Mouse (Mus musculus) intestine, postnatal 0 days (tissue): ENCODE results near the gene Gria4. TPM values are rescaled to one million over a fixed set of nuclear protein-coding genes. Genes with fewer than 3 reads are reported as not detected.
"Not testable (repeated sequence)": the region's sequence is repeated elsewhere in the genome, so short reads cannot be mapped to it uniquely, and the experiment has no call there.

Experiments used
- ATAC-seq: fragments of 200-750 bp; cut with Nextera tagmentation; 2 replicates; pipeline ENCODE4 v1.8.0; 2017; ENCODE audit warnings: mild to moderate bottlenecking, moderate TSS enrichment, moderate library complexity
- H3K27ac ChIP-seq: fragments of 300-500 bp; sonication (generic); 2 replicates; pipeline ENCODE4 v1.5.1; 2014; ENCODE audit warnings: mild to moderate bottlenecking, low read depth, low read length, moderate library complexity
- H3K27me3 ChIP-seq: fragments of 300-500 bp; sonication (generic); replicated peaks from 2 replicates; pipeline ENCODE4 v1.6.1; 2014; ENCODE audit warnings: low read length, mixed read lengths; ENCODE audit not compliant: control insufficient read depth, insufficient read depth
- H3K36me3 ChIP-seq: fragments of 300-500 bp; sonication (generic); 2 replicates; pipeline ENCODE4 v1.6.1; 2014; ENCODE audit warnings: mild to moderate bottlenecking, moderate library complexity; ENCODE audit not compliant: control insufficient read depth, insufficient read depth
- H3K4me1 ChIP-seq: fragments of 300-500 bp; sonication (generic); replicated peaks from 2 replicates; pipeline ENCODE4 v1.6.1; 2014; ENCODE audit warnings: antibody characterized with exemption, low read length, mixed read lengths; ENCODE audit not compliant: control insufficient read depth, insufficient read depth
- H3K4me2 ChIP-seq: fragments of 300-500 bp; sonication (generic); replicated peaks from 2 replicates; pipeline ENCODE4 v1.6.1; 2014; ENCODE audit warnings: low read depth, mild to moderate bottlenecking, moderate library complexity
- H3K4me3 ChIP-seq: fragments of 300-500 bp; sonication (generic); 2 replicates; pipeline ENCODE4 v1.5.1; 2014; ENCODE audit warnings: low read depth, low read length
- H3K9ac ChIP-seq: fragments of 300-500 bp; sonication (generic); 2 replicates; pipeline ENCODE4 v1.6.1; 2014; ENCODE audit warnings: mild to moderate bottlenecking, low read depth, low read length
- H3K9me3 ChIP-seq: fragments of 300-500 bp; sonication (generic); 2 replicates; pipeline ENCODE4 v1.6.1; 2016; ENCODE audit warnings: mixed run types; ENCODE audit not compliant: control insufficient read depth
- CTCF ChIP-seq: sonication (generic); IDR thresholded peaks from 2 replicates; pipeline ENCODE4 v1.5.1; 2016; ENCODE audit warnings: low read depth, mild to moderate bottlenecking, control low read depth, antibody characterized with exemption, moderate library complexity
- WGBS: fragments of 180-500 bp; shearing (Covaris S2); extraction: QIAGEN DNeasy Blood & Tissue Kit; methylation state at CpG from one replicate; pipeline ENCODE4 v1.1.7; 2014; 5-methylcytosine and 5-hydroxymethylcytosine counted together
- polyA plus RNA-seq: library from polyadenylated mRNA; unstranded; fragments of >200 nt; fragmentation: Nextera tagmentation; extraction: Ambion mirVana; gene quantifications from 2 replicates; pipeline ENCODE4 v1.2.1, GENCODE M21; 2015

The Gria4 gene
- polyA plus RNA-seq, 1 experiment from 2014 or later = 1.3 TPM

DNA sequence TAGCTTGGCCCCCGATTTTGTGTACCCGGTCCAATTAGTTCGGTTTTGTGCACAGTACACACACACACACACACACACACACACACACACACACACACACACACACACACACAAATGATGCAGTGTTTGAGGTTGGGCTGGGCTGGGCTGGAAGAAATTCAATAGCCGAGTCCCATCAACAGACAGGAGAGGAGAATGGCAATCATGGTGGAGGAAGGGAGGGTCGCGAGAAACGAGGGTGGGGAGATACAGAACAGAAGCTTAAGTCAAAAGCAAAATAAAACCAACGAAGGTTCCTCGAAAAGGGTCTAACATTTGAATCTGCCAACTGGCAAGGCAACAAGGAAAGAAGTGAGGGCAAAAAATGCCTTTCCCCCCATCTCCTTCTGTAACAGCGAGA is 1.6 kb downstream of the Gria4 start:
- TF ChIP-seq CTCF = no peak

DNA sequence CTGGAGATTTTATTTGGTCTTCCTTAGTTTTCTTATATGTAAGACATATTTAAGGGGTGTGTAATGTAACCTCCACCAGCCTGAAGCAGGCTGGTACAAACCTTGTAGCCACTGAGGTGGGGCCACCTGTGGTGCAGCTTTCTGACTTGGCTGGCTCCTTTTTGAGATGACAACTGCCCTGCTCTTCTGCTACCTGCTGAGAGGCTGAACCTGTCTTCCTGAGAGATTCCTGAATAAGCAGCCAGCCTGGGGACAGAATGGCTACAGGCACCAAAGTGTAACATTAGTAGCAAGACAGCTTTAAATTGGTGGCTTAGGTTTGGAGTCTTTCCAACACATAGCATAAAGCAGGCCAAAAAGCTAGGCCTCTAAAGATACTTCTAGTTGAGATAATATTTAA is 46.6 kb downstream of the Gria4 start:
- H3K4me3 ChIP-seq, H3K9me3 ChIP-seq, ATAC-seq, H3K9ac ChIP-seq, H3K36me3 ChIP-seq, H3K27ac ChIP-seq, H3K4me2 ChIP-seq, H3K27me3 ChIP-seq, H3K4me1 ChIP-seq: not testable (repeated sequence)

More for the DNA sequence above, 1.6 kb downstream of the Gria4 start:
- H3K4me1 ChIP-seq = no peaks in the 10 kb centered on the region
- no peak overlapping the region; the same call in 1 of the 2 replicates for H3K4me2 ChIP-seq
- ATAC-seq = no peak
- no peaks in the 10 kb centered on the region for H3K9me3 ChIP-seq
- H3K36me3 ChIP-seq = no peaks in the 10 kb centered on the region
- peak overlapping the region; percentile 16; the same call in 1 of the 2 replicates for H3K4me3 ChIP-seq
- 35% methylated on average over 10 of the region's 10 CpGs for WGBS
- no peak overlapping the region for H3K9ac ChIP-seq
- H3K27ac ChIP-seq = no peak overlapping the region
- H3K27me3 ChIP-seq = peaks cover 8% of the 10 kb centered on the region; the same call in 1 of the 2 replicates

DNA sequence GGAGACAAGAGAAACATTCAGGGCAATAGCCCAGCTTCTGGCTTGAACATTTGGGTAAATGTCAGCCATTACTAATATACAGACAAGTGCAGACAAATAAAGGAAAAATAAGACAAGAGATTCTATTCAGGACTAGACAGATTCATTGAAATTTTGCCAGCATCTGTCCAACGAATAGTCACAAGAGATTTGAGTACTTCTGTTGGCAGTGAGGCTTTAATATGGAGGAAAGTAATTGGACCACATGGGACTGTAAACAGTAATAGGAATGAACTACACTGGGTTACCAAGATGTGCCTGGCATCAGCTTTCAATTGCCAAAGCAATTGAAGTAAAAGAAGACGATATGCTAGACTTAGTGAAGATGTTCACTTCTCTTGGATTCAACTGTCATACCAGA is 81.9 kb downstream of the Gria4 start:
- Histone ChIP-seq H3K4me2 (no peak overlapping the region), H3K4me1 (no peaks in the 10 kb centered on the region), H3K9me3 (no peaks in the 10 kb centered on the region), H3K27me3 (no peaks in the 10 kb centered on the region), H3K36me3 (no peaks in the 10 kb centered on the region), H3K27ac (no peak overlapping the region), H3K9ac (no peak overlapping the region), H3K4me3 (no peak overlapping the region)
- TF ChIP-seq CTCF = no peak
- ATAC-seq = no peak
- 77% methylated on average over 2 of the region's 2 CpGs for WGBS

DNA sequence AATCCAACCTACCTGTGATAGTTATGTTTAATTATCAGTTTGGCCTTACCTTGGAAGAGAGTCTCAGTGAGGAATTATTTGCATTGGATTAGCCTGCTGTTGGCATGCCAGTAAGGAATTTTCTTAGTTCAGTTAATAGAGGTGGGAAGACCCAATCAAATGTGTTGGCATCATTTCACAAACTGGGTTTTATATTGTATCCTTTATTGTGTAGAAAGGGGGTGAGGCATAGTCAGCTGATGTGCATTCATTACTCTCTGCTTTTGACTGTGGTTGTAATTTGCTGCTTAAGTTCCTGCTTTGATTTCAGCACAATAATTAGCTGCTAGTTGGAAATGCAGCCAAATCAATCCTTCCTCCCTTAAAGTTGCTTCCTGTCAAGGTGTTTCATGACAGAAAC is 83.7 kb downstream of the Gria4 start:
- Histone ChIP-seq H3K36me3 (no peaks in the 10 kb centered on the region), H3K9ac (no peak overlapping the region), H3K27me3 (no peaks in the 10 kb centered on the region), H3K4me2 (no peak overlapping the region), H3K27ac (no peak overlapping the region), H3K9me3 (no peaks in the 10 kb centered on the region), H3K4me3 (no peak overlapping the region), H3K4me1 (no peaks in the 10 kb centered on the region)
- no peak for ATAC-seq
- TF ChIP-seq CTCF = no peak

DNA sequence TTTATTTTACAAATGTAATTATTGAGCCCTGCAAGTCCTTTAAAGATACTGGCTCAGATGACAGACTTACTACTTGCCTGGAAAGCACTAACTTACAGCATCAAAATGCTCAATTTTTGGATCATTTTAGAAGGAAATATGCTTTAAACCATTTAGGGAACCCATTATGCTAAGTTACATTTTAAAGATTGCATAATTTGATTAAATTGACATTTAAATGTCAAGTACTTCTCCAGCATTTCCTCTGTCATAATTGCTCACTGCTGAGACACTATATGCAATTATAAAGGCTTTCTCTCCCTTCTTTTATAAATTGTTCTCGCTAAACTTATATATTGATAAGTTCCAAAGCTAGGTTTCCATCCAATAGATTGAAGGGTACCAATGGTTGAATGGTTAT is 108.9 kb downstream of the Gria4 start:
- no peak overlapping the region for H3K4me2 ChIP-seq
- ATAC-seq = no peak
- H3K4me1 ChIP-seq = no peaks in the 10 kb centered on the region
- H3K9me3 ChIP-seq = no peaks in the 10 kb centered on the region
- no peaks in the 10 kb centered on the region for H3K27me3 ChIP-seq
- no peak overlapping the region for H3K9ac ChIP-seq
- TF ChIP-seq CTCF = no peak
- H3K27ac ChIP-seq = no peak overlapping the region
- 78% methylated on average over 1 of the region's 1 CpGs for WGBS
- H3K4me3 ChIP-seq = no peak overlapping the region
- no peaks in the 10 kb centered on the region for H3K36me3 ChIP-seq

DNA sequence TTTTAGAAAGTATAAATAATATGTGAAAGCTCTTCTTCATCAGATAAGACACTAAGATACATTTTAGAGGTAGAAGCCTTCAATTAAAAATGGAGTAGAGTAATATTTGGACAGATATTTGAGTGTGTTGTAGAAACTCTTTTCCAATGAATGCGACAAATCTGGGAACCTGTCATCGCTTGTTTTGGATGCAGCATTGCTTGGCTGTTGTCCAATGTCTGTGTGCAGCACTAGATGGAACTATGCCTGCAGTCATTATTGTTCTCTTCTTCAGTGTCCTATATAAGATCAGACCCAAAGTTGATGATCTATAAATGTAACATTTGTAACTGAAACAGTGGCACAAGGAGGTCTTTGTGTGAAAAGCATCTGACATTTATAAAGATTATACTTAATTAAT is 115.8 kb downstream of the Gria4 start:
- H3K4me3 ChIP-seq = no peak overlapping the region
- H3K4me1 ChIP-seq = no peaks in the 10 kb centered on the region
- no peaks in the 10 kb centered on the region for H3K36me3 ChIP-seq
- ATAC-seq = no peak
- no peaks in the 10 kb centered on the region for H3K27me3 ChIP-seq
- no peak overlapping the region for H3K4me2 ChIP-seq
- no peak overlapping the region for H3K27ac ChIP-seq
- WGBS = 79% methylated on average over 2 of the region's 2 CpGs
- no peak overlapping the region for H3K9ac ChIP-seq
- TF ChIP-seq CTCF = no peak
- H3K9me3 ChIP-seq = no peaks in the 10 kb centered on the region

DNA sequence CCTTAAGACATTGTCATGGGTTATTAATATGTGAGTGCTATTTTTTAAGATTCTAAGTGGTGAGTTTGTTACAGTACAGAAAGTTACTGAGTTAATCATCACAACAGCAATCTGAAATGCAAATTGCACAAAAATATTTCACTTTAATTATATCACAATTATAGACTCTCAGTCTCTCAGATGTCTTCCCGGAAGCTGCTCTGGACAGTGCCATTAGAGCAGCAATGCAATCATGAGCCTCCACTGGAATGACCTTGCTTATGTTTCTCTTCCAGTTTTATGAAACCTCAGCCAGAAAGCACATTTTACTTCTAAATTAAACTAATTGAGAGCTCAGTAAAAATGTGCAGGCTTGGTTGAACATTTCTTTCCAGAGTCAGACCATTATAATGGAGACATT is 116.9 kb downstream of the Gria4 start:
- TF ChIP-seq CTCF = no peak
- WGBS = 78% methylated on average over 1 of the region's 1 CpGs
- H3K4me3 ChIP-seq = no peak overlapping the region

More for the DNA sequence above, 116.9 kb downstream of the Gria4 start:
- no peak overlapping the region for H3K4me2 ChIP-seq
- H3K27ac ChIP-seq = no peak overlapping the region
- no peaks in the 10 kb centered on the region for H3K4me1 ChIP-seq
- no peaks in the 10 kb centered on the region for H3K27me3 ChIP-seq
- no peak overlapping the region for H3K9ac ChIP-seq
- no peak for ATAC-seq
- no peaks in the 10 kb centered on the region for H3K36me3 ChIP-seq
- H3K9me3 ChIP-seq = no peaks in the 10 kb centered on the region
